Mouse (Mus musculus) skeletal muscle tissue, adult 2 months (tissue): ENCODE results near the gene Zmat5.
A peak's percentile ranks its signal among the peaks of the same experiment; 100 is the strongest.

Experiments used
- DNase-seq: peaks from one replicate; pipeline ENCODE4 v3.0.0-alpha.2; 2012; ENCODE audit warnings: low read depth, low spot score

Zmat5 gene

GRCm38 (mm10) chr11:4771756-4772155, 67.3 kb downstream of the Zmat5 start:
- no peak for DNase-seq

- no peak for DNase-seq
Observed at GRCm38 (mm10) chr11:4772925-4773324, 68.4 kb downstream of the Zmat5 start.

GRCm38 (mm10) chr11:4780927-4781326, 76.4 kb downstream of the Zmat5 start:
- DNase-seq = no peak

GRCm38 (mm10) chr11:4783116-4783515, 78.6 kb downstream of the Zmat5 start:
- no peak for DNase-seq

GRCm38 (mm10) chr11:4784629-4785142, 80.2 kb downstream of the Zmat5 start:
- peak; percentile 59 for DNase-seq
